Comparison of ENCODE assay signal across 8 mouse cellular contexts in the genomic region with DNA sequence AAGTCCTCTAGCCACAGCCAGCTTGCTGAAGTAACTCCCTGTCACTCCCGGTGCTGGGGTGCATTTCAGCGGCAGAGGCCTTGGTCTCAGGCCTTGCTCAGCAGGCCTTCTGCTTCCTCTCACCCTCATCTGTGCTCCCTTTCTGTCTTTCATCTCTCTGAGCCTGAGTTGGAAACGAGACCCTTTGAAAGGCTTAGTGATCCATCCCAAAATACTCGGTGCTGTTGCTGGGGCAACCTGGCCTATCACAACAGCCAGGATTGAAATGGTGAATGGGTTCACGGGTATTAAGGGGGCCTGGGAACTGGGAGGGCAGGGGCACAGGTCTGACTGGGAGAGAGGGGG. TPM values are rescaled to one million over a fixed set of nuclear protein-coding genes. Genes with fewer than 3 reads are reported as not detected.
DNase-seq lines count a peak whose midpoint lies in the region; ATAC-seq lines count a peak whose summit lies in the region.
"Had no signal": no experiment of that assay in that cellular context is flagged by ENCODE, and none has a peak within 500 bp of the region (broad histone marks: within the 10 kb centered on the region; RNA-seq: fewer than 3 reads in every experiment).

No protein-coding gene starts in this region.

- peaks cover 30% of the 10 kb centered on the region for H3K4me1 ChIP-seq in brown adipose tissue, adult 24 weeks (ENCODE audit: control insufficient read depth, insufficient read depth, insufficient read length, low read length)
- H3K4me1 ChIP-seq in hindbrain, embryonic 12.5 days: peaks cover 50% of the 10 kb centered on the region
- H3K4me1 ChIP-seq in midbrain, embryonic 14.5 days (ENCODE audit: control insufficient read depth, insufficient read depth, low read length): peaks cover 23% of the 10 kb centered on the region

- peak overlapping the region; percentile 15 for H3K27ac ChIP-seq in brown adipose tissue, adult 24 weeks (replicated peaks; ENCODE audit: low read depth, low read length)
- H3K27ac ChIP-seq in hindbrain, embryonic 12.5 days: peak overlapping the region; percentile 89
- peak overlapping the region; percentile 78 for H3K27ac ChIP-seq in midbrain, embryonic 14.5 days (replicated peaks; ENCODE audit: low read depth, low read length)

- ATAC-seq in hindbrain, embryonic 12.5 days (ENCODE audit: low FRiP score): peak; percentile 55
- peak; percentile 63 for ATAC-seq in midbrain, embryonic 14.5 days (ENCODE audit: low FRiP score, low TSS enrichment)
- ATAC-seq in monocyte, adult 5-6 weeks (replicated peaks; ENCODE audit: insufficient number of reproducible peaks, low FRiP score, low TSS enrichment, poor library complexity, severe bottlenecking): no peak

- no peaks in the 10 kb centered on the region for H3K27me3 ChIP-seq in hindbrain, embryonic 12.5 days
- H3K27me3 ChIP-seq in midbrain, embryonic 14.5 days (ENCODE audit: control insufficient read depth, insufficient read depth, low read length): no peaks in the 10 kb centered on the region

- no peaks in the 10 kb centered on the region for H3K9me3 ChIP-seq in hindbrain, embryonic 12.5 days (replicated peaks)
- H3K9me3 ChIP-seq in midbrain, embryonic 14.5 days (ENCODE audit: control insufficient read depth, low read length): no peaks in the 10 kb centered on the region

- WGBS in hindbrain, embryonic 12.5 days: 6% methylated on average over 5 of the region's 5 CpGs
- WGBS in midbrain, embryonic 14.5 days: 3% methylated on average over 5 of the region's 5 CpGs

- no peak overlapping the region for H3K9ac ChIP-seq in hindbrain, embryonic 12.5 days
- no peak overlapping the region; the same call in 1 of the 2 replicates for H3K9ac ChIP-seq in midbrain, embryonic 14.5 days (replicated peaks; ENCODE audit: low read length)

- no peak overlapping the region for H3K4me3 ChIP-seq in brown adipose tissue, adult 24 weeks (ENCODE audit: insufficient read depth, low read depth, low read length)
- no peak overlapping the region for H3K4me3 ChIP-seq in hindbrain, embryonic 12.5 days
- no peak overlapping the region for H3K4me3 ChIP-seq in midbrain, embryonic 14.5 days (replicated peaks; ENCODE audit: low read depth, low read length)
- H3K4me3 ChIP-seq: erythroblast, embryonic 14.5 days had no signal

- peak; percentile 79 for DNase-seq in embryo, embryonic 10.5 days (ENCODE audit: low spot score)
- peak; percentile 67 for DNase-seq in midbrain, embryonic 14.5 days
- no peak for DNase-seq in left cerebral cortex, postnatal 4 days
- DNase-seq in ovary, postnatal 10 days (ENCODE audit: low spot score): no peak

- H3K4me2 ChIP-seq in hindbrain, embryonic 12.5 days (replicated peaks): peak overlapping the region; percentile 30; the same call in 1 of the 2 replicates
- H3K4me2 ChIP-seq in midbrain, embryonic 14.5 days (ENCODE audit: low read length): peak overlapping the region; percentile 19

- no peaks in the 10 kb centered on the region for H3K36me3 ChIP-seq in hindbrain, embryonic 12.5 days
- H3K36me3 ChIP-seq in midbrain, embryonic 14.5 days (ENCODE audit: control insufficient read depth, insufficient read depth, low read length): no peaks in the 10 kb centered on the region

- intact Hi-C loops in left cerebral cortex, postnatal 4 days (cut with DNase I): no loop called here

RNA-seq across cellular contexts. Expression of gene Trp53i11, which starts 41.1 kb away (rescaled TPM):
- polyA plus RNA-seq in brown adipose tissue, adult 24 weeks (2012; ENCODE audit: insufficient read depth, insufficient read length, missing spikeins): 7.6 and 14.4 TPM in 2 replicates
- polyA plus RNA-seq in hindbrain, embryonic 12.5 days (2016; fragmentation: Nextera tagmentation; extraction: Ambion mirVana): 142 and 180 TPM in 2 replicates
- polyA plus RNA-seq in midbrain, embryonic 14.5 days (2014; fragmentation: Nextera tagmentation; extraction: Ambion mirVana): 122 and 165 TPM in 2 replicates
- 16.3 to 24.1 TPM (median 23.8 TPM) in 3 replicates for total RNA-seq in monocyte, adult 5-6 weeks (2017)
- total RNA-seq in left cerebral cortex, postnatal 4 days (2021): 10 to 100 TPM; 89.0 to 93.9 TPM

Comparison
In these comparisons a context has a peak if more than half of its experiments do, and no peak if none do; other contexts are left out.
1. H3K27ac ChIP-seq: peak in every context shown above with its lines; median percentile 89 in hindbrain, embryonic 12.5 days; 78 in midbrain, embryonic 14.5 days; 15 in brown adipose tissue, adult 24 weeks.
2. DNase-seq: peak in embryo, embryonic 10.5 days (single experiment) and midbrain, embryonic 14.5 days (single experiment); none in left cerebral cortex, postnatal 4 days (single experiment) and ovary, postnatal 10 days (single experiment).